Comparison of ENCODE assay signal across 15 mouse cellular contexts in the genomic region with DNA sequence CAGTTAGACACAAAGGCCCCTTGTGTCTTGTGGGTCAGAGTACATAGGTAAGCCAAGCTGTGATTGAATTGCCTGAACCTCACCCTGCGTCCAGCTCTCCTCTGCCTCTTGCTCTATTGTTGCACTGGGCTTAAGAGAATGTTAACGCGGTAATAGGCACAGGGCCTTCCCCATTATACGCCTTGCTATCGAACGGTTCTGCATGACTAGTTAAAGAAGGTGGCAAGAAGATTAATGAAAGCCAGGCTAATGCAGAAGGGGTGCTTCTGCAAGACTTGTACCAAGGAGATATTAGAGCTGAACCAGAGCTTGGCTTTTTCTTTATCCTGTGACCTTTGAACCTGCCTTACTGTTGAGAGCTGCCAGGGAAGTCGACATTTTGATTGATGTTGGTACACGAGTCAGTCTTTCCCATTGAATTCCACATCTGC.
A peak's percentile ranks its signal among the peaks of the same experiment; 100 is the strongest.
DNase-seq lines count a peak whose midpoint lies in the region; ATAC-seq lines count a peak whose summit lies in the region.
"Had no signal": no experiment of that assay in that cellular context is flagged by ENCODE, and none has a peak within 500 bp of the region (broad histone marks: within the 10 kb centered on the region; RNA-seq: fewer than 3 reads in every experiment).

No protein-coding gene starts in this region.

- peaks cover 8% of the 10 kb centered on the region for H3K36me3 ChIP-seq in forebrain, embryonic 12.5 days (replicated peaks)
- no peaks in the 10 kb centered on the region for H3K36me3 ChIP-seq in forebrain, embryonic 15.5 days
- peaks cover 2% of the 10 kb centered on the region; the same call in 1 of the 2 replicates for H3K36me3 ChIP-seq in midbrain, embryonic 11.5 days (ENCODE audit: control insufficient read depth, insufficient read depth, low read length)
- H3K36me3 ChIP-seq in midbrain, embryonic 16.5 days (ENCODE audit: control insufficient read depth, insufficient read depth, low read length) = no peaks in the 10 kb centered on the region
- peaks cover 4% of the 10 kb centered on the region for H3K36me3 ChIP-seq in limb, embryonic 11.5 days (ENCODE audit: control insufficient read depth, insufficient read depth, low read length)

- peaks cover 36% of the 10 kb centered on the region for H3K27me3 ChIP-seq in forebrain, embryonic 12.5 days
- no peaks in the 10 kb centered on the region for H3K27me3 ChIP-seq in forebrain, embryonic 15.5 days
- no peaks in the 10 kb centered on the region; the same call in 1 of the 2 replicates for H3K27me3 ChIP-seq in midbrain, embryonic 11.5 days (ENCODE audit: control insufficient read depth, insufficient read depth, low read length)
- no peaks in the 10 kb centered on the region for H3K27me3 ChIP-seq in midbrain, embryonic 16.5 days (ENCODE audit: control insufficient read depth, insufficient read depth, low read depth, low read length)
- no peaks in the 10 kb centered on the region for H3K27me3 ChIP-seq in limb, embryonic 11.5 days (ENCODE audit: control insufficient read depth, insufficient read depth, low read length)
- H3K27me3 ChIP-seq: heart, embryonic 13.5 days had no signal

- no peaks in the 10 kb centered on the region for H3K9me3 ChIP-seq in forebrain, embryonic 12.5 days
- no peaks in the 10 kb centered on the region for H3K9me3 ChIP-seq in forebrain, embryonic 15.5 days
- H3K9me3 ChIP-seq in midbrain, embryonic 11.5 days (ENCODE audit: control insufficient read depth, low read length) = no peaks in the 10 kb centered on the region
- H3K9me3 ChIP-seq in midbrain, embryonic 16.5 days (replicated peaks; ENCODE audit: control insufficient read depth, low read length, poor library complexity, severe bottlenecking) = no peaks in the 10 kb centered on the region
- 0 out of 2 replicates have a peak, but pooled peaks cover 2% of the 10 kb centered on the region for H3K9me3 ChIP-seq in limb, embryonic 11.5 days (ENCODE audit: control insufficient read depth, low read length)
- H3K9me3 ChIP-seq: G1E had no signal

- 0 out of 2 replicates have a peak, but pooled peaks have one; percentile 20 for ATAC-seq in forebrain, embryonic 12.5 days (ENCODE audit: low FRiP score)
- no peak for ATAC-seq in forebrain, embryonic 15.5 days (replicated peaks)
- peak; percentile 68; the same call in 1 of the 2 replicates for ATAC-seq in midbrain, embryonic 11.5 days (ENCODE audit: low FRiP score)
- no peak for ATAC-seq in midbrain, embryonic 16.5 days
- no peak for ATAC-seq in limb, embryonic 11.5 days (ENCODE audit: insufficient number of reproducible peaks, low FRiP score, low TSS enrichment, low read depth)
- ATAC-seq: liver, postnatal 0 days had no signal

- no peak overlapping the region for H3K4me2 ChIP-seq in forebrain, embryonic 12.5 days
- no peak overlapping the region for H3K4me2 ChIP-seq in forebrain, embryonic 15.5 days (replicated peaks)
- no peak overlapping the region for H3K4me2 ChIP-seq in midbrain, embryonic 11.5 days
- H3K4me2 ChIP-seq in midbrain, embryonic 16.5 days (ENCODE audit: low read length) = no peak overlapping the region
- no peak overlapping the region for H3K4me2 ChIP-seq in limb, embryonic 11.5 days (ENCODE audit: low read depth, severe bottlenecking)
- H3K4me2 ChIP-seq: heart, embryonic 13.5 days had no signal

- WGBS in forebrain, embryonic 12.5 days = 7% methylated on average over 8 of the region's 8 CpGs
- WGBS in forebrain, embryonic 15.5 days = 16% methylated on average over 8 of the region's 8 CpGs
- WGBS in midbrain, embryonic 11.5 days = 13% methylated on average over 8 of the region's 8 CpGs
- 10% methylated on average over 8 of the region's 8 CpGs for WGBS in midbrain, embryonic 16.5 days
- 14% methylated on average over 8 of the region's 8 CpGs for WGBS in limb, embryonic 11.5 days

- intact Hi-C loops in left cerebral cortex, postnatal 4 days (cut with DNase I) = no loop called here

- H3K9ac ChIP-seq in forebrain, embryonic 12.5 days = no peak overlapping the region
- no peak overlapping the region for H3K9ac ChIP-seq in forebrain, embryonic 15.5 days (replicated peaks)
- H3K9ac ChIP-seq in midbrain, embryonic 11.5 days (ENCODE audit: low read length) = no peak overlapping the region
- H3K9ac ChIP-seq in midbrain, embryonic 16.5 days (ENCODE audit: low read depth, low read length) = no peak overlapping the region
- no peak overlapping the region for H3K9ac ChIP-seq in limb, embryonic 11.5 days (ENCODE audit: low read length)
- H3K9ac ChIP-seq: heart, embryonic 13.5 days; liver, postnatal 0 days had no signal

- H3K4me1 ChIP-seq in forebrain, embryonic 12.5 days = peaks cover 41% of the 10 kb centered on the region
- H3K4me1 ChIP-seq in forebrain, embryonic 15.5 days = peaks cover 18% of the 10 kb centered on the region
- peaks cover 39% of the 10 kb centered on the region for H3K4me1 ChIP-seq in midbrain, embryonic 11.5 days (ENCODE audit: control insufficient read depth, insufficient read depth, low read length)
- peaks cover 23% of the 10 kb centered on the region for H3K4me1 ChIP-seq in midbrain, embryonic 16.5 days (ENCODE audit: control insufficient read depth, insufficient read depth, low read length)
- H3K4me1 ChIP-seq in limb, embryonic 11.5 days (ENCODE audit: control insufficient read depth, insufficient read depth, low read length) = peaks cover 32% of the 10 kb centered on the region

- no peak overlapping the region for H3K4me3 ChIP-seq in forebrain, embryonic 12.5 days (replicated peaks)
- no peak overlapping the region for H3K4me3 ChIP-seq in forebrain, embryonic 15.5 days
- no peak overlapping the region for H3K4me3 ChIP-seq in midbrain, embryonic 11.5 days (ENCODE audit: low read depth, low read length)
- no peak overlapping the region for H3K4me3 ChIP-seq in midbrain, embryonic 16.5 days (ENCODE audit: low read depth, low read length)
- H3K4me3 ChIP-seq in limb, embryonic 11.5 days (ENCODE audit: low read depth, low read length) = no peak overlapping the region
- H3K4me3 ChIP-seq: gastrocnemius, adult 2 months; heart, embryonic 13.5 days; layer of hippocampus, adult 2 months had no signal

- DNase-seq in midbrain, embryonic 11.5 days (ENCODE audit: low spot score, missing footprints) = no peak
- DNase-seq in limb, embryonic 11.5 days (ENCODE audit: low spot score) = peak; percentile 32
- DNase-seq in left cerebral cortex, postnatal 4 days = no peak
- DNase-seq in testis, postnatal 10 days (ENCODE audit: low spot score) = no peak
- no peak for DNase-seq in urinary bladder, postnatal 36 days (ENCODE audit: low spot score in 2 of 2)
- DNase-seq: B cell, adult 2 months; cerebellum, postnatal 25 days; gastrocnemius, adult 2 months; liver, postnatal 0 days had no signal

- no peak overlapping the region for H3K27ac ChIP-seq in forebrain, embryonic 12.5 days
- H3K27ac ChIP-seq in forebrain, embryonic 15.5 days (replicated peaks) = no peak overlapping the region
- H3K27ac ChIP-seq in midbrain, embryonic 11.5 days (ENCODE audit: low read depth, low read length) = no peak overlapping the region
- no peak overlapping the region for H3K27ac ChIP-seq in midbrain, embryonic 16.5 days (ENCODE audit: low read length)
- H3K27ac ChIP-seq in limb, embryonic 11.5 days (replicated peaks; ENCODE audit: low read depth, low read length) = no peak overlapping the region
- H3K27ac ChIP-seq: gastrocnemius, adult 2 months; heart, embryonic 13.5 days; layer of hippocampus, adult 2 months had no signal

Comparison
In these comparisons a context has a peak if more than half of its experiments do, and no peak if none do; other contexts are left out.
1. ATAC-seq: peak in forebrain, embryonic 12.5 days (single experiment) and midbrain, embryonic 11.5 days (single experiment); none in forebrain, embryonic 15.5 days (single experiment), midbrain, embryonic 16.5 days (single experiment) and limb, embryonic 11.5 days (single experiment).